Mouse (Mus musculus) left cerebral cortex, adult 18-20 months (tissue): ENCODE data around the gene Cdrt4. TPM values are rescaled to one million over a fixed set of nuclear protein-coding genes. Genes with fewer than 3 reads are reported as not detected.

ENCODE experiments used
- DNase-seq, 2 experiments: peaks; one replicate each; pipeline ENCODE4 v3.0.0; 2021 to 2022; ENCODE audit warnings: low spot score in 2 of 2, mixed read lengths in 1 of 2
- long read RNA-seq, 2 experiments: library from polyadenylated mRNA; stranded (forward); transcript quantifications; one replicate each; pipeline ENCODE4 v2.0.0; 2021
- total RNA-seq, 2 experiments: library from RNA; stranded (reverse); gene quantifications; 2 replicates each; pipeline ENCODE4 v1.2.3; 2021

Cdrt4 gene
- not detected for total RNA-seq
- long read RNA-seq, experiment 1 = 0 reads
- long read RNA-seq, experiment 2 = 0 reads

DNA sequence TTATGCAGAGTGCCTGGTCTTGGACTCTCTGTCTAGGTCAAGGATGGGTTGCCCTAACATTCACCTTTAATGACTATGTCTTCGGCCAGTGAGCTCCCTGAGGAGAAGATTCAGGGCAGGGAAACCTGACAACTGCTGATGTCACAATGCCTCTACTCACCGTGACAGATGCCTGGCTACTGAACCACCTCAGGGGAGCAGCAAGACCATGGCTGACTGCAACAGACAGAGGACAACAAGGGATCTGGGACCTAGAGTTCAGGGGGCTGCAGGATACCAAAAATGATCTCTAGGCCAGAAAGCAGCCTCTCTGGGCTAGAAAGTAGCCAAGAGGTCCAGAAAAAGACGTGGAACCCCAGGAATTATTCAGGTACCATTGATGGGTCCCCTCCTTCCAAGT, at the start of gene Cdrt4:
Cdrt4 (plus strand) TSS at position 182 of the 400 bp plus-strand sequence.
- DNase-seq = no peak

GRCm38 (mm10) chr11:62901699-62902323, 49.2 kb upstream of the Cdrt4 start:
- peak; percentile 66 to 81 for DNase-seq

GRCm38 (mm10) chr11:62903871-62904495, 47.0 kb upstream of the Cdrt4 start:
- DNase-seq = no peak

- no peak for DNase-seq
Measured at GRCm38 (mm10) chr11:62909720-62910306, 41.2 kb upstream of the Cdrt4 start.

- DNase-seq = no peak
Measured at GRCm38 (mm10) chr11:62911362-62911761, 39.6 kb upstream of the Cdrt4 start.

- DNase-seq = no peak
Measured at GRCm38 (mm10) chr11:62913141-62913540, 37.9 kb upstream of the Cdrt4 start.

- DNase-seq = peak; percentile 25 to 41
Measured at GRCm38 (mm10) chr11:62914532-62914931, 36.5 kb upstream of the Cdrt4 start.

DNA sequence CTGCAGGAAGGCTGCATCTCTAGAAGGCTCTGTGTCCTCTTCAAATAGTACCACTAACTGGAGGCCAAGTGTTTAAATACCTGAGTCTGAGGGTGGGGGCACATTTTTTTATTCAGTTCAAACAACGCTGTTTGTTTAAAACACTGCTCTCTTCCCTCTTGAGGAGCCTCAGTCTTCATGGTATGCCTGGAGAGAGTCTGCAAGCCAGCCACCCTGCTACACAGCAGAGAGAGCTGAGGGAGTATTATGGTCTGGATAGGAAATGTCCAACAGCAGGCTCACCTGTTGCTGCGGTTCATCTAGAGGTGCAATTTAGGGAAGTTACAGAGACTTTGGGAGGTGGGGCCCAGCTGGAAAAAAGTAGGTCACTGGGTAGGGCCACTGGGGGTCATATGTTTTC, 35.5 kb upstream of the Cdrt4 start:
- no peak for DNase-seq

DNA sequence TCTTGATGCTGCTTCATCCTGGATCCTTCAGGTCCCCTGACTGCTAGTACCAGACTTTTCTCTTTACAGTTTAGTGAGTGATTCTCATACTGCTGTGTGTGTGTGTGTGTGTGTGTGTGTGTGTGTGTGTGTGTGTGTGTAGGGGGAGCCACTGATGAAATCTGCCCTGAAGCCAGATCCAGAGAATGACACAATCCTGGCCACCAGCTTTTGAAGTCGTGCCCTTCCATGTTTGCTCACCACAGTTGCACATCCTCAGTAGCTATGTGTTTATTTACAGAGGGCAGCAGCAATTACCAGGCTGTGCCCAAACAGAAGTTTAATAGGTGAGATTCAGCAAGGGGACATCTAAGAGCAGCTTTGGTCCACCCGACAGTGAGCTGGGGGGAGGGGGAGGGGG, 34.2 kb upstream of the Cdrt4 start:
- no peak for DNase-seq

- DNase-seq = no peak
Measured at GRCm38 (mm10) chr11:62919946-62920742, 30.8 kb upstream of the Cdrt4 start.

DNA sequence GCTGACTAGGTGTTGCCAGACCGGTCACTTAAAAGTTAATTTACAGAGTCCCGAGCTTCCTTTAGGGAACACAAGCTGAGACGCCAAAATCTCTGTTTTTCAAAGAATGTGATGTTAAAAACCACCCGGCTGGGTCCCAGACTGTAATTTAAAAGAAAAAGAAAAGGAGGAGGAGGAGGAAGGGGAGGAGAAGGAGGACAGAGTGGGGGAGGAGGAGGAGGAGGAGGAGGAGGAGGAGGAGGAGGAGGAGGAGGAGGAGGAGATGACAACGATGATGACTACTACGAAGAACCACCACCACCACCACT, 30.3 kb upstream of the Cdrt4 start:
- DNase-seq = no peak

GRCm38 (mm10) chr11:62921052-62921977, 29.7 kb upstream of the Cdrt4 start:
- peak; percentile 94 to 96 for DNase-seq

DNA sequence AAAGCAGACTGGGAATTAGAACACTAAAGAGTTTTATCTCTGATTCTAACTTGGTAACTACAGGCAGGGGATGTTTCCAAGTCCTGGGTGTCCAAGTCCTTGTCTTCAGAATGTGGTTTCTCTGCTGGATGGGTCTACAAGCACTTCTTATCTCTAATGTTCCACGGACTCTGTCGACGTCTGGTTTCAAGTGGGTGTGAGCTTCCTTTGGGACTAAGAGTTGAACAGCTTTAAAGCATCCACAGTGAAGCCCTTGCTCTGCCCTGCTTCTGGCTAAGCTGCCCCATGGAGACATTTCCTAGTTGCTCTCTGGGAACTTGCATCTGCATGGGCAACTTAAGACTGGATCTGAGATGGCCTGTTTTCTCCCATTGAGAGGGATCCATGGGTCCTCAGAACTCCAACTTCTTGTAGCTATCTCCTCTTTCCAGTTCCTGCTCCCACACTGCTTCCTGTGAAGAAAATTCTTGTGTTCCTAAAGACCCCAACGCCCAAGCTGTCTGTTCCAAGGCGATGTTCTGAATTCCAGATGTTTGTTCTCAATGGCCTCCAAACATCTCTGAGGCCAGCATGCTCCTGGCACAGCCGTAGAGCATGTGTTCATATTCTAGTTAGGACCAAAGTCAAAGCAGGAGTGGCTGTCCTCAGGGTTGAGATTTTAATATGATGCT, 26.8 kb upstream of the Cdrt4 start:
- no peak for DNase-seq

DNA sequence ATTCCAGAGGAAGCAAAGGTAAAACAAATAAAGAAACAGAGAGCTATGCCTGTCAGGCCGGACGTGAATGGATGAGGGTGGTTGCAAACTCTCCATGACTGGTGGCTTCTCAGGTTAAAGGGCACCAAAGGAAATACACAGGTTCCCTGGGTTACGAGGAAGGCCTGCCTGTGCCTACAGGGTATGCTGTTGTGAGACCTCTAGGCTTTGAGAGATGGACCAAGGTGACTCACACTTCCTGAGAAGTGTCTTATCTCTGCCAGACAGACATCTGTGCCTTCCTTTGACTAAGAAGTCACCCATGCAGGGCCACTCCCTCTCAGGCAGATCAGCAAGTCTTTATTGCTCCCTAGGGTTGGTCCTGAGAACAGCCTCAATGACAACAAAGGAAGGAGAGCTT, 21.2 kb upstream of the Cdrt4 start:
- no peak for DNase-seq

DNA sequence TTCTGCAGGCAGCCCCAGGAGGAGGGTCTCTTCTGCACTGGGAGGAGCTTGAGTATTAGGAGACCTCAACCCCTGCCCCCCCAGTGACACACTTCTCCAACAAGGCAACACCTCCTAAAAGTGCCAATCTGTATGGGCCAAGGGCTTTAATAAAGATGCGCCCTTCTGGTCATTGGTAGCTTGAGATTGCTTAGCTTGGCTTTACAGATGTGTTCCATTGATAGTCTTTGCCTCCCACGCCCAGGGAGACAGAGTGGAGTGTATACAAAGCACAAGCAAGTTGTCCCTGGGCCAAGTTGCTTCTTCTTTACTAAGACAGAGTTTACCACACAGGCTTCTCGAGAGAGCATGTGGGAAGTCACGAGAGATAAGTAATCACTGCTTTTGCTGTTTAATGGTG, 20.4 kb upstream of the Cdrt4 start:
- DNase-seq = no peak

DNA sequence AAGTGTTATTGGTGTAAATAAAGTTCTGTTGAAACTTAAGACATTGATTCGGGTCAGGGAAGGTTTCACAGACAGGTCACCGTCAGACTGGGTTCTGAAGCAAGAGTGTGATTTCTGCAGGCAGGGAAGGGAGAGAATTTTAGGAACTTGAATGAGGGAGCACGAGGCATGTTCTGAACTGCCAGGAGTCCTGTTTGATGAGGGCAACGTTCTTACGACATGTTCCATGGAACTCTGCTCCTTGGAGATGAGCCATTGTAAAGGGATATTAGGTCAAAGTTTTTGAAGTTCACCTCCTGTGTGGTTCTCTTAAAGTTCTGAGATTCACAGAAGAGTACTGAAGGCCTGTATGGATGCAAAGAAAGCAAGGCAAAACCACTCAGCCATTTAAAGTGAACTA, 19.9 kb upstream of the Cdrt4 start:
- no peak for DNase-seq

- no peak for DNase-seq
Measured at GRCm38 (mm10) chr11:62933099-62933498, 17.9 kb upstream of the Cdrt4 start.

DNA sequence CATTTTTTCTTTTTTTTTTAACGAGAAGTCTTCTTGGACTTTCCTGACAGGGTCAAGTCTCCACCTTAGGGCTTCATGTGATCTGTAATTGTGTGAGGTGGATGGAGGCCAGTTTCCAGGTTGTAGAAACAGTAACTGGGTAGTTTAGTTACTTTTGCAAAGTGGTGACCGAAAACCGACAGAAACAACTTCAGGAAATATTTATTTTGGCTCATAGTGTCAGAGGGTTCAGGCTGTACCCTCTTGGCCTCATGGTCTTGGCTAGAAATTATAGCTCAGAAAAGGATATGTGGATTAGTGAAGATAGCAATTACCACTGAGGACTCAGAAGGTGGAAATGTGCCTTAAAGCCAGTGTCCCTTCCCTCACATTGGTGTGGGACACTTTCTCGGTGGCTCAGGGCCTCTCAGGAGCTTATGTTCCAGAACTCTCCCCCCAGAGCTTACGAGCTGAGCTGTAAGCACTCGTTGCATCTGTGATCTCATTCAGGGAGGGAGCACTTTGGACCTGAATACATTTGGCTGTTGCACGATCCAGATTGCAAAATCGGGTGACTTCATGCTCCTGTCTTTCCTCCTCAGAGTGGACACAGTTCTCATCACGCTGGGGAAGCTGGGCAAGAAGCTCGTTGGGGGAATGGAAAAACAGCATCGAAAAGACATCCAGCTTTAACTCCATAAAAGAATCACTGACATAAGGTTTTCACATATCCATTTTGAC, 16.0 kb upstream of the Cdrt4 start:
- no peak for DNase-seq

GRCm38 (mm10) chr11:62937986-62938385, 13.0 kb upstream of the Cdrt4 start:
- no peak for DNase-seq

- DNase-seq = no peak
Measured at GRCm38 (mm10) chr11:62938921-62939320, 12.1 kb upstream of the Cdrt4 start.
